Mouse (Mus musculus) G1E (cell line): ENCODE measurements around the gene Atp8a1.

Source experiments
- CTCF ChIP-seq: IDR thresholded peaks from 2 replicates; pipeline ENCODE4 v1.5.1; 2012; ENCODE audit warnings: low read depth, low read length, inconsistent platforms, mixed read lengths
- GATA1 ChIP-seq: IDR thresholded peaks from 2 replicates; pipeline ENCODE4 v1.6.1; 2012; ENCODE audit warnings: borderline replicate concordance, low read length, inconsistent platforms, mixed read lengths
- GATA2 ChIP-seq: IDR thresholded peaks from 2 replicates; pipeline ENCODE4 v1.6.1; 2012; ENCODE audit warnings: low read depth, low read length, inconsistent platforms, borderline replicate concordance
- TAL1 ChIP-seq: conservative IDR thresholded peaks from 2 replicates; pipeline ENCODE4 v1.6.1; 2012; ENCODE audit warnings: low read depth, low read length, inconsistent platforms, mixed read lengths

DNA sequence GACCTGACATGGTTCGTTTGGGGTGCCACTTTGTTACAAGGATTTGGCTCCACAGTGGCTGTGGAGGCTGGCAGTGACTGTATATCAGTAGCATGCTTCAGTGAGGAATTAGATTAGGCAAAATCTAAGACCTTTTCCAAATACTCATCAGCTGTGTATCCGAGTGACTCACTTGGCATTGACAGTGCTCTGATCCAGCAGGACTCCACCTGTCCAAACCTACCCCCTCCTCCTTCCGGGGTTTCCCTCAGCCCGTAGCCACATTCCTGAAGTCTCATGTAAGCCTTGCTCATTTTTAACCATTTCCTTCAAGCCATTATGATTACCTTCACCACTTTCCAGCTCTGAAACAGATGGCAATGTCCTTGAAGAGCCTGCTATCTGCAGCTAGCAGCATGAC, 3.2 kb downstream of the Atp8a1 start:
- TF ChIP-seq GATA1: no peak
- TF ChIP-seq CTCF: no peak
- TF ChIP-seq TAL1: no peak
- TF ChIP-seq GATA2: no peak
